Mouse (Mus musculus) lung, postnatal 10 days (tissue): Measurements from ENCODE around the gene Pom121.
A peak's percentile ranks its signal among the peaks of the same experiment; 100 is the strongest.
"Not testable (repeated sequence)": the region's sequence is repeated elsewhere in the genome, so short reads cannot be mapped to it uniquely, and the experiment has no call there.

Experiments used
- DNase-seq: peaks from one replicate; pipeline ENCODE4 v3.0.0; 2021

Pom121 gene

GRCm38 (mm10) chr5:135394004-135394823 lies at the start of gene Pom121:
TSS of gene Pom121 (minus strand) at chr5:135394546.
- DNase-seq, result peak; percentile 87

DNA sequence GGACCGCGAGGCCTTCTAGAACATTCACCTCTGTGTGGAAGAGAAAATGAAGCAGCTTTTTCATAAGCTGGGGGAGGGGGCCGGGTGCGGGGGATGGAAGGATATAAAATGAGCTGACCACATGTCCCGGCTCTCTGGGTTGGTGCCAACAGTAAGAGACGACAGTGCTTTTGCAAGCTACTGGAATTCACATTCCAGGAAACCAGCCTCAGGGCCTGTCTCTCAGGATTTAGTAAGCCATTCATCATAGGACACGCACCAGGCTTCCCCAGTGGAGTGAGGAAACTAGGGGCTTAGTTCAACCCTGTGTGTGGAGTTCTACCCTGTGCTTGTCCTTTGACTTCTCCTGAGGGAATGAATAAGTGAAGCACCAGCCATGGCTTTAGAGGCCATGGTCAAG lies 48.1 kb upstream of the Pom121 start:
- peak; percentile 39 for DNase-seq

GRCm38 (mm10) chr5:135435039-135435438 lies 40.7 kb upstream of the Pom121 start:
- no peak for DNase-seq

DNA sequence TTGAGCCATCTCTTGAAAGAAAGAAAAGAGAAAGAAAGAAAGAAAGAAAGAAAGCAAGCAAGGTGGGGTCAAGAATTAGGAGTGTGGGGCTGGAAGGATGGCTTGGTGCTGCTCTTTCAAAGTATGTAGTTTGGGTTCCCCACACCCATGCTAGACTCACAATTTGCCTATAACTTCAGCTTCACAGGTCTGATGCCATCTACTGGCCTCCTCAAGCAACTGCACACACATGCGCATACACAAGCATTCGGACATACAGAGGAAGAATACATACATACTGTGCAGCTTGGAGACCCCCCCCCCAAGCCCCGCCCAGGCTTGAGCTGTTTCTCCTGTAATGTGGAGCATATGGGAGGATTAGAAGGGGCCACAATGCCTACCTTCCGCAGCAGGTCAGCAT lies 39.5 kb upstream of the Pom121 start:
- no peak for DNase-seq

DNA sequence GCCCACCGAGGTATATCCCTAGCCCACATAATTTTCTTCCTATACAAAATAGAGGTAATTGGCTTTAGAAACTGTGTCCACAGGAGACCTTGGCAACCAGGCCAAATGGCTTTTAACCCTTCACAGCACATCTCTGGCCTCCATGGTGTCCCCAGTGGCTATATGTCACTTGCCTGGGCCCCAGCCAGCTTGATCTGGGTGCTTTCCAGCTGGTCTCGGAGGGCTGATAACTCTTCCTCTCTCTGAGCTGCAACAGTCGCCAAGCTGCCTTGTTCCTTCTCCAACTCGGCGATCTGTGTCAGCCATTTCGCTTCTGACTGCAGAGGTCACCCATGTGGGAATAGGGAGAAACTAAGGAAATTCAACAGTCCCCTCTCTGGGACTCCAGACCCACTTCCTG lies 36.8 kb upstream of the Pom121 start:
- no peak for DNase-seq

GRCm38 (mm10) chr5:135428786-135429185 lies 34.4 kb upstream of the Pom121 start:
- DNase-seq, result no peak

DNA sequence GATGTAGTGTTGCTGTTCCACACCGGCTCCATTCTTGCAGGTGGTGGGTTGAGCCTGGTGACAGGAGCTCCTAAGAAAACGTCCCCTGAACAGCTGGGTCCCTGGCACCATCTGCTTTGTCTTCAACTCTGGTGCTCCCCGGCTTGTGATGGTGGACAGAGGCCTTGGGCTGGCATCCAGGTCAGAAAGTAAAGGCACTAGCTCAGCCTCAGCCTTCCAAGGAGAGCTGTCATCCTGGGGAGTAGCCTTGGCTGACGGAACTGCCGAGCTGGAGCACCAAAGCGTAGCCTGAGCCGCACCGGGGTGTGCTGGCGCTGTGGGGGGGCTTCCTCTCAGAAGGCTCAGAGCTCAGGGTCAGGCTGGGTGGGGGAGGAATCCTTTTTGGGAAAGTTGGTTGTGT lies 15.9 kb upstream of the Pom121 start:
- no peak for DNase-seq

GRCm38 (mm10) chr5:135408114-135408513 lies 13.8 kb upstream of the Pom121 start:
- no peak for DNase-seq

DNA sequence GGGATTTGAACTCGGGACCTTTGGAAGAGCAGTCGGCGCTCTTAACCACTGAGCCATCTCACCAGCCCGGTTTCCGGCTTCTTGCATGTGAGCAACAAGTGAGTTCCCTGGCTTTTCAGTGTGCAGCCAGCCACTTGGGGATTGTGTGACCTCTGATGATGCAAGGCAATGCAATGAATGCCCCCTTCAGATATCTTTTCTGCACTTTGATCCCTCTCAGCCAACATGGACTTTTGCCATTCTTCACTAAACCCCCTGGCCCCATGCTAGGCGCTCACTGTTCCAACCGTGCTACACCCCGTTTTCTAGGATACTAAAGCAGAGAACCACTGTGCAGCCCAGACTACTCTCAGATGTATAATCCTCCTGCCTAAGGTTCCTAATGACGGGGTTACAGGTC lies 11.1 kb upstream of the Pom121 start:
- no peak for DNase-seq

DNA sequence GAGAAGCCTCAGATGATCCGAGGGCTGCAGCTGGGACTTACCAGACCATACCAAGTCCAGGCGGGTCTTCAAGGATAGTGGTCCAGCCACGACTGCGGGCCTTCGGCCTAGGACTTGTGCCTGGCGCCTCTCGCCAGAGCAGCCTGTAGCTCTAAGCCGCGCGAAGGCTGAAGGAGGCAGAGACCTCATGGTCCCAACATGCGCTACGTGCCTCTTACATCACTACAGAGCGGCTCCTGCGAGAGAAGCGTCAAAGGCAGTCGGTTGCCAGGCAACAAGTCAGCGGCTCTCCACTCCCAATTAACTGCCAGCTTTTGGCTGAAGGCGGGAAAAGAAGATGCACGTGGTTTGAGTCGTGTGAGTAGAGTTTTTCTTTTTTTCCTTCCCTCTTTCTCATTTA lies 10.3 kb upstream of the Pom121 start:
- DNase-seq, result peak; percentile 52

DNA sequence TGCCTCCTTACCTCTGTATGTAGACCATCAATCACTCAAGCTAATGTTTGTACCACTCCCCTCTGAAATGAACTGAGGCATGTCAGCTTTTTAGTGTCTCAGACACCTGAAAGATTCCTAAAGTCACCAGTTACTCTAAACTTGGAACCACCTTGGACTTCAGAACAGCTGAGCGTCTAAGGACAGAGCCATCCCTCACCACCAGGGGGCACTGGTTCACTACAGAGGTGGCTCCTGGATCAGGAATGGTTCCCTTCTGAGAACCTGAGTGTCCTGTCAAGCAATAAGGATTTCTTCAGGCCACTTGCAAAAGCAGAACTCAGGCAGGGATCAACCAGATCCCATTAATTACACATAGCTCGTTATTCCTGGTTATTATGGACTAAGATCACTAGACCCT lies 5.9 kb upstream of the Pom121 start:
- DNase-seq, result peak; percentile 86

- no peak for DNase-seq
Measured at GRCm38 (mm10) chr5:135399382-135399781, 5.0 kb upstream of the Pom121 start.

GRCm38 (mm10) chr5:135395826-135396225 lies 1.5 kb upstream of the Pom121 start:
- peak; percentile 51 for DNase-seq

DNA sequence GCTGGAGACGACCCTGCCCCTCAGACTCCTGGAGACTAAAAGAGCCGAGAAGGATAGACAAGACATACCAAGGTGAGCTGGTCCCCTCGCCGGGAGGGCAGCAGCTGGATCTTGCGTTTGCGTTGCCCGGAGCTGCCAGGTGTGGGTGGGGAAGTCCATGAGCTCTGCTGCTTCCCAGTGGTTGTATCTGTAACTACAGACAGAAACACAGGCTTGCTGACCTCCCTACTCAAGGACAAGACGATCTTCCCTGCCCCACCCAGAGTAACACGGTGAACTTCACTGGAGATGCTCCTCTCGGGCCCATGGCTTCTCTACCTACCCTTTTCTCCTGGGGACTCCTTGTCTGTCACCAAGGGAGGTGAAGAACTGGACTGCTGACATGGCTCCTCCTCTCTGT lies 10.6 kb downstream of the Pom121 start:
- no peak for DNase-seq

DNA sequence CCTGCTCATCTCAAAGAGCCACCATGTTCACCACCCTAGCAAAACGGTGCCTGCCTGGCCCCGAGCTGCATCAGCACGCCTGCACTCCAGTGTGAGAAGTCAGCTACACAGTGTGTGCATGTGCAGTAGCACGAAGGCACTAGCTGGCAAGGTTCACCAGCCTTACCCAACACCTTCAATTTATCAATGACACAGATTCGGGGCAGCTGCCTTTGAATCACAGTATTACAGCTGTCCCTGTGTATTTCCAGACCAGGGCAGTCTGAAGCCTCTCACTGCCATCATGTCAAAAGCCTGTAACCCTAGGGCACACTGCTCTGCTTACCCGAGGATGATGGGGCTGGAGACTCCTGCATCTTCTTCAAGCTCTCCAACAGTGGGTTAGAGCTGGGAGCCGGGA lies 11.6 kb downstream of the Pom121 start:
- DNase-seq, result no peak

DNA sequence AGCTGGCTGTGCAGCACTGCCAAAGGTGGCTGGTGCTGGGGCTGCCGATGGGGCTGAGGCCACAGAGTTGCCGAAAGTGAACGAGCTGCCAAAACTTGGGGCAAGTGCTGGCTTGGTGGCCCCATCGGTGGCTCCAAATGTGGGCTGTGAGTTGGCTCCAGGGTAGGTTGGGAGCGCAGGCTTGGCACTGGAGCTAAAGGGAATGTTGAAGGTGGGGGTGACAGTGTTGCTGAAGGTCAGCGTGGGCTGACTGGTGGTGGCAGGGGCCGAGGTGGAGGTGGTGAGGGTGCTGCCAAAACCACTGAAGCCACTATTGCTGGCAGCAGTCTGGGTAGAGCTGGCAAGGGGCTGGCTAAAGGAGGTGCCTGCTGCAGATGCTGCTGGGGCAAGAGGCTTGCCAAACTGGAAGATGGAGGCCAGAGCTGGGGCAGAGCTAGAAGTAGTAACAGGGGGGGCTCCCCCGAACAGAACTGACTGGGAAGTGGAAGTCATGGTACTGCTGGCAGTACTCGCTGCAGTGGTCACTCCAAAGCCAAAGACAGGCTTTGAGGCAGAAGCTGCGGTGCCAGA lies 12.9 kb downstream of the Pom121 start:
- DNase-seq, result no peak

- DNase-seq, result no peak
Measured at GRCm38 (mm10) chr5:135380681-135381080, 13.7 kb downstream of the Pom121 start.

DNA sequence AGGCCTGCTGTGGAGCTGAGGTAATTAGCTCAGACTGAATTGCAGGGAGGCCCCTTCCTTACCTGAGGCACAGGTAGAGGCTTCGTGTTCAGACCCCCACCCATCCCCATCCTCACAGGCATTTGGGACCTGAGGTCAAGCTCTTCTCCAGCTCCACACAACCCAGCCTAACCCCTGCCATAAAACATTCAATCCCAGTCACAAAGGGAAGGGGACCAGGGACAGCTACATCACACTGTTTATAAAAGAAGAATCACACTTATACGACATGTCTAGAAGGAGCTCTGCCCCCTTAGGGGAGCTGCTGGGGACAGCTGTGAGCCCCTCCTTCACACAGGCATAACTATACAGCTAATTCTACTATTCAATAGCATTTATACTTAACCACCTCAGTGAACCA lies 18.0 kb downstream of the Pom121 start:
- DNase-seq, result no peak

DNA sequence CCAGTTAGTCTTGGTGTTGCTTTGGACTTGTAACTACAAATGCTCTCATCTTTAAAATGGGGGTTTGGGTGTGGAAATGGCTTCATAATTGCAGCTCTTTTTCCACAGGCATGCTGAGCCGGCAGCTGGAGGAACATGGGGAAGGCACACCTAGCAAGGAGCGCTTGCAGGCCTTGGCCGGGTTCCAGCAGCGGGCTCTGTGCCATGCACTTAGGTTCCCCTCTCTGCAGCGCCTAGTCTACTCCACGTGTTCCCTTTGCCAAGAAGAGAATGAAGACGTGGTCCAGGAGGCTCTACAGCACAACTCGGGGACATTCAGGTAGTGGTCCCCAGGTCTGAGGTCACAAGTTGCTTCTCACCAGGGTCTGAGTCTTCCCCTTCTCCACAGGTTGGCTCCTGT lies 19.2 kb downstream of the Pom121 start:
- DNase-seq, result peak; percentile 47

DNA sequence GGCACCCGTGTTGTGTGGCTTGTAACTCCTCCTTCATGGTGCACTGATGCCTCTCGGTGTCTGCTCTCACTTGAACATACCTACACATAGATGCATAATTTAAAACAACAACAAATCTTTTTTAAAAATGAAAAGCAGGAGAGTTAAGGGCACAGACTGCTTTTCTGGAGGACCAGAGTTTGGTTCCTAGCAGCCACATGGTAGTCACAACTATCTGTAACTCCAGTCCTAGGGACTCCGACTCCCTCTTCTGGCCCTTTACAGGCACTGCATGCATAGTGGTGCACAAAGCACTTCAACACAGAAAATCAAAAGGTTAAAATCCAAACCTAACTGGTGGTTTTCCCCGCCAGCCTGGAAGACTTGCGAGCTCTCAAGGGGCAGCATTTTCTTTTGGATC lies 20.7 kb downstream of the Pom121 start:
- no peak for DNase-seq

GRCm38 (mm10) chr5:135371195-135371594 lies 23.2 kb downstream of the Pom121 start:
- no peak for DNase-seq

DNA sequence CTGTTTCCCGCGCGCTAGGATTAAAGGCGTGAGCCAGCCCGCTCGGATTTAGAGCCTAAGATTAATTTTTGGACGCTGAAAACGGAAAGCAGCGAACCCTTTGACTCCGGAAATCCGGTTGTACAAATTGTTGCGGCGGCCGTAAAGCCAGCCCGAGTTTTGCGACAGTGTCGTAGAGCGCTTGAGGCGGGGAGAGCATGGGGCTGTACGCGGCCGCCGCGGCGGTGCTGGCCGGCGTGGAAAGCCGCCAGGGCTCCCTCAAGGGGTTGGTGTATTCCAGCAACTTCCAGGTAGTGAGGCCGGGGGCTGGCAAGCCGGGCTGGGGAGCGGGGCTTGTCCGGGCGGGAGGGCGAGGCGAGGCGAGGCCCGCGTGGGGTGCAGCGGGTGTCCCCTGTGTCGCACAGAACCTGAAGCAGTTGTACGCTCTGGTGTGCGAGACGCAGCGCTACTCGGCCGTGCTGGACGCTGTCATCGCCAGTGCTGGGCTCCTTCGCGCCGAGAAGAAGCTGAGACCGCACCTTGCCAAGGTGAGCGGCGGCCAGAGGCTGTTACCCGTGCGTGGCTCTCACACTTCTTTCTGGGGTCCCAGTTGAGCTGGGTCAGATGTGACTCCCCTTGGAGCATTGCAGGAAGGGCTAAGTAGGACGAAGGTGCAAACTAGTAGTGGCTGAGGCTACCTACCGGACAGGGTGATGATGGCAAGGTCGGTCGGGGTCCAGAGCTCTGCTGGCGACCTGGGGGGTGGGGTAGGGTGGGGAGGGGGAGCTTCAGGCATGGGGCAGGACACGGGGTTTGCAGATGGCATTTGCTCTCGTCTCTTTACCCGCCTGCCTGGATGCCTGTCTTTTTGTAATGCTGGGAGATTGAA lies 24.3 kb downstream of the Pom121 start, which contains the start of gene Nsun5:
Nsun5 (plus strand) TSS at position 167 of the 868 bp plus-strand sequence.
- DNase-seq, result peak; percentile 98

GRCm38 (mm10) chr5:135369196-135369595 lies 25.1 kb downstream of the Pom121 start:
- not testable (repeated sequence) for DNase-seq

DNA sequence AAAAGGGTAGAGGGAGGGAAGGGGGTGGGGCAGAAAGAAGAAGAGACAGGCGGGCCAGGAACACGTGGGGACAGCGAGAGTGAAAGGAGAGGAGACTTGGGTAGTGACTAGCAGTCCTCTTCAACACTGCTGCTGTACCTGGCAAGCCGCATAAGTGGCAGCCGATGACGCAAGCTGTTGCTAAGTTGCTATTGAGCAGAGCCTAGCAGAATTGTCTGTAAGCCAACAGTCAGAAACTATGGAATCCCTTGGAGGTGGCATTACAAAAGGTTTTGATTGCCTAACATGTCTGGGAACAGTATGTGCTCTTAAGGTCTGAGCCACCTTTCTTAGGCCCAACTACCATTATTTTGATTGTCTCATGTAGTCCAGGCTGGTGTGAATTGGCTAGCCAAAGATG lies 26.0 kb downstream of the Pom121 start:
- DNase-seq, result peak; percentile 37
